Mouse (Mus musculus): ENCODE measurements around the gene Gpn3.

GRCm38 (mm10) chr5:122400628-122401302 lies 29.1 kb downstream of the Gpn3 start:
- TF ChIP-seq POLR2A (IDR thresholded peaks at IDR 0.05; ENCODE audit: low read depth, low read length) (no peak), CTCF (IDR thresholded peaks at IDR 0.05; ENCODE audit: extremely low read depth, insufficient read depth, insufficient read length, insufficient replicate concordance) (no peak)

All from spleen, adult 2 months (tissue).